13 mouse cellular contexts compared by ENCODE assay signal in genomic region chr5:142794161-142794560, GRCm38 (mm10). TPM values are rescaled to one million over a fixed set of nuclear protein-coding genes. Genes with fewer than 3 reads are reported as not detected.
A peak's percentile ranks its signal among the peaks of the same experiment; 100 is the strongest.
DNase-seq lines count a peak whose midpoint lies in the region; ATAC-seq and TF ChIP-seq lines count a peak whose summit lies in the region.
"Had no signal": no experiment of that assay in that cellular context is flagged by ENCODE, and none has a peak within 500 bp of the region (broad histone marks: within the 10 kb centered on the region; RNA-seq: fewer than 3 reads in every experiment).

No protein-coding gene starts in this region.

- no peak for ATAC-seq in midbrain, embryonic 14.5 days (ENCODE audit: low FRiP score, low TSS enrichment)
- ATAC-seq in liver, embryonic 15.5 days (ENCODE audit: insufficient read depth): no peak
- ATAC-seq: forebrain, embryonic 15.5 days had no signal

- WGBS in midbrain, embryonic 14.5 days: 92% methylated on average over 2 of the region's 2 CpGs
- WGBS in midbrain, embryonic 10.5 days: 83% methylated on average over 2 of the region's 2 CpGs
- 32% methylated on average over 2 of the region's 2 CpGs for WGBS in liver, embryonic 15.5 days (ENCODE audit: insufficient replicate concordance)
- 87% methylated on average over 2 of the region's 2 CpGs for WGBS in forebrain, embryonic 10.5 days

- TF ChIP-seq CTCF in gastrocnemius, adult 2 months (IDR thresholded peaks at IDR 0.05): no peak

- peak overlapping the region; percentile 33 for H3K4me3 ChIP-seq in gastrocnemius, adult 2 months
- no peak overlapping the region for H3K4me3 ChIP-seq in midbrain, embryonic 14.5 days (replicated peaks; ENCODE audit: low read depth, low read length)
- no peak overlapping the region for H3K4me3 ChIP-seq in midbrain, embryonic 10.5 days
- peak overlapping the region; percentile 35 for H3K4me3 ChIP-seq in liver, embryonic 15.5 days (replicated peaks)
- no peak overlapping the region for H3K4me3 ChIP-seq in forebrain, embryonic 10.5 days
- H3K4me3 ChIP-seq: forebrain, embryonic 15.5 days; limb, embryonic 12.5 days had no signal

- H3K36me3 ChIP-seq in midbrain, embryonic 14.5 days (ENCODE audit: control insufficient read depth, insufficient read depth, low read length): peaks cover 22% of the 10 kb centered on the region
- peaks cover 87% of the 10 kb centered on the region for H3K36me3 ChIP-seq in midbrain, embryonic 10.5 days
- H3K36me3 ChIP-seq in liver, embryonic 15.5 days (replicated peaks): peaks cover 8% of the 10 kb centered on the region
- H3K36me3 ChIP-seq in forebrain, embryonic 10.5 days (replicated peaks): peaks cover 98% of the 10 kb centered on the region

- intact Hi-C loops in gastrocnemius, adult 2 months (cut with DNase I): no loop called here
- intact Hi-C loops in gastrocnemius, postnatal 36 days (cut with DNase I): no loop called here

- H3K9me3 ChIP-seq in midbrain, embryonic 14.5 days (ENCODE audit: control insufficient read depth, low read length): no peaks in the 10 kb centered on the region
- peaks cover 8% of the 10 kb centered on the region; the same call in 1 of the 2 replicates for H3K9me3 ChIP-seq in midbrain, embryonic 10.5 days (replicated peaks)
- H3K9me3 ChIP-seq in liver, embryonic 15.5 days (replicated peaks): no peaks in the 10 kb centered on the region
- peaks cover 2% of the 10 kb centered on the region; the same call in 1 of the 2 replicates for H3K9me3 ChIP-seq in forebrain, embryonic 10.5 days
- H3K9me3 ChIP-seq: forebrain, embryonic 15.5 days had no signal

- H3K27ac ChIP-seq in gastrocnemius, adult 2 months: peak overlapping the region; percentile 20
- no peak overlapping the region for H3K27ac ChIP-seq in midbrain, embryonic 14.5 days (replicated peaks; ENCODE audit: low read depth, low read length)
- H3K27ac ChIP-seq in midbrain, embryonic 10.5 days (replicated peaks): no peak overlapping the region
- H3K27ac ChIP-seq in liver, embryonic 15.5 days (replicated peaks): peak overlapping the region; percentile 62; the same call in 1 of the 2 replicates
- H3K27ac ChIP-seq in forebrain, embryonic 10.5 days: no peak overlapping the region
- H3K27ac ChIP-seq: forebrain, embryonic 15.5 days; kidney, postnatal 0 days; limb, embryonic 12.5 days had no signal

- H3K27me3 ChIP-seq in midbrain, embryonic 14.5 days (ENCODE audit: control insufficient read depth, insufficient read depth, low read length): no peaks in the 10 kb centered on the region
- no peaks in the 10 kb centered on the region for H3K27me3 ChIP-seq in midbrain, embryonic 10.5 days (ENCODE audit: low read depth, poor library complexity, severe bottlenecking)
- no peaks in the 10 kb centered on the region for H3K27me3 ChIP-seq in liver, embryonic 15.5 days
- H3K27me3 ChIP-seq in forebrain, embryonic 10.5 days (ENCODE audit: poor library complexity, severe bottlenecking): no peaks in the 10 kb centered on the region
- H3K27me3 ChIP-seq: forebrain, embryonic 15.5 days; limb, embryonic 12.5 days had no signal

- H3K4me2 ChIP-seq in midbrain, embryonic 14.5 days (ENCODE audit: low read length): no peak overlapping the region
- peak overlapping the region; percentile 47 for H3K4me2 ChIP-seq in liver, embryonic 15.5 days
- H3K4me2 ChIP-seq: forebrain, embryonic 15.5 days; limb, embryonic 12.5 days had no signal

- no peak for DNase-seq in gastrocnemius, adult 2 months
- no peak for DNase-seq in gastrocnemius, postnatal 36 days
- DNase-seq in midbrain, embryonic 14.5 days: no peak
- no peak for DNase-seq in midbrain, embryonic 10.5 days (ENCODE audit: low spot score)
- DNase-seq in thymus, postnatal 25 days: peak; percentile 69
- no peak for DNase-seq in adrenal gland, adult 2 months
- DNase-seq in forebrain, embryonic 10.5 days (ENCODE audit: extremely low spot score, low spot score): no peak
- DNase-seq: cerebellum, postnatal 25 days; right cerebral cortex, postnatal 14 days had no signal

- 0 out of 2 replicates have a peak, but pooled peaks cover 13% of the 10 kb centered on the region for H3K4me1 ChIP-seq in midbrain, embryonic 14.5 days (ENCODE audit: control insufficient read depth, insufficient read depth, low read length)
- peaks cover 59% of the 10 kb centered on the region for H3K4me1 ChIP-seq in midbrain, embryonic 10.5 days
- H3K4me1 ChIP-seq in liver, embryonic 15.5 days (replicated peaks): peaks cover 48% of the 10 kb centered on the region
- peaks cover 43% of the 10 kb centered on the region for H3K4me1 ChIP-seq in forebrain, embryonic 10.5 days

- H3K9ac ChIP-seq in midbrain, embryonic 14.5 days (replicated peaks; ENCODE audit: low read length): peak overlapping the region; percentile 20; the same call in 1 of the 2 replicates
- H3K9ac ChIP-seq in liver, embryonic 15.5 days: no peak overlapping the region
- H3K9ac ChIP-seq: forebrain, embryonic 15.5 days; limb, embryonic 12.5 days had no signal

RNA-seq across cellular contexts. Expression of gene Tnrc18, which starts 23.3 kb away (rescaled TPM):
- total RNA-seq in gastrocnemius, adult 2 months (2021): 10 to 100 TPM; 31.5 to 32.0 TPM
- 10 to 100 TPM; 27.1 to 27.6 TPM for total RNA-seq in gastrocnemius, postnatal 36 days (2021)
- 37.7 and 47.4 TPM in 2 replicates for polyA plus RNA-seq in midbrain, embryonic 14.5 days (2014; fragmentation: Nextera tagmentation; extraction: Ambion mirVana)
- polyA plus RNA-seq in midbrain, embryonic 10.5 days (2016; fragmentation: Nextera tagmentation; extraction: Ambion mirVana): 18.7 and 23.2 TPM in 2 replicates
- 3.4 and 3.7 TPM in 2 replicates for polyA plus RNA-seq in liver, embryonic 15.5 days (2015; fragmentation: Nextera tagmentation; extraction: Ambion mirVana)
- total RNA-seq in adrenal gland, adult 2 months (2021): 10 to 100 TPM; 58.6 to 72.1 TPM
- 91.5 and 110 TPM in 2 replicates for polyA plus RNA-seq in adrenal gland, adult 2 months (2012; rRNA removed)
- polyA plus RNA-seq in forebrain, embryonic 10.5 days (2016; fragmentation: Nextera tagmentation; extraction: Ambion mirVana): 21.5 and 22.7 TPM in 2 replicates

Comparison
In these comparisons a context has a peak if more than half of its experiments do, and no peak if none do; other contexts are left out.
1. H3K27ac ChIP-seq: peak in gastrocnemius, adult 2 months (single experiment) and liver, embryonic 15.5 days (single experiment); none in midbrain, embryonic 14.5 days (single experiment), midbrain, embryonic 10.5 days (single experiment) and forebrain, embryonic 10.5 days (single experiment).
2. H3K4me3 ChIP-seq: peak in gastrocnemius, adult 2 months (single experiment) and liver, embryonic 15.5 days (single experiment); none in midbrain, embryonic 14.5 days (single experiment), midbrain, embryonic 10.5 days (single experiment) and forebrain, embryonic 10.5 days (single experiment).